ENCODE assay signal across 8 mouse cellular contexts in genomic region chr3:58414234-58414938, GRCm38 (mm10). TPM values are rescaled to one million over a fixed set of nuclear protein-coding genes. Genes with fewer than 3 reads are reported as not detected.
DNase-seq lines count a peak whose midpoint lies in the region; ATAC-seq and TF ChIP-seq lines count a peak whose summit lies in the region.

TSS of gene Tsc22d2 (plus strand) at chr3:58414715.

- TF ChIP-seq POLR2A in myocyte (IDR thresholded peaks at IDR 0.05; ENCODE audit: insufficient read length, low read depth) = peak; percentile 87

- no peaks in the 10 kb centered on the region for H3K27me3 ChIP-seq in heart, embryonic 12.5 days (replicated peaks)
- H3K27me3 ChIP-seq in kidney, postnatal 0 days (ENCODE audit: insufficient read depth, low read length) = no peaks in the 10 kb centered on the region
- no peaks in the 10 kb centered on the region for H3K27me3 ChIP-seq in liver, embryonic 11.5 days (replicated peaks; ENCODE audit: control insufficient read depth, insufficient read depth, low read length)
- no peaks in the 10 kb centered on the region for H3K27me3 ChIP-seq in myocyte (ENCODE audit: control insufficient read depth, insufficient read depth, insufficient read length)

- DNase-seq in kidney, postnatal 0 days (ENCODE audit: low spot score) = peak; percentile 93
- peak; percentile 96 for DNase-seq in liver, embryonic 11.5 days (ENCODE audit: low spot score)
- peak; percentile 98 to 99 for DNase-seq in spleen, postnatal 4 days (ENCODE audit: low spot score in 2 of 2)

- peaks cover 11% of the 10 kb centered on the region; the same call in 1 of the 2 replicates for H3K36me3 ChIP-seq in heart, embryonic 12.5 days
- H3K36me3 ChIP-seq in kidney, postnatal 0 days (ENCODE audit: insufficient read depth, low read length) = no peaks in the 10 kb centered on the region
- no peaks in the 10 kb centered on the region; the same call in 1 of the 2 replicates for H3K36me3 ChIP-seq in liver, embryonic 11.5 days (ENCODE audit: control insufficient read depth, insufficient read depth, low read length)
- H3K36me3 ChIP-seq in myocyte (ENCODE audit: control insufficient read depth, insufficient read depth) = no peaks in the 10 kb centered on the region

- peak within 1 kb of the TSS; percentile 99 for H3K9ac ChIP-seq in heart, embryonic 12.5 days
- H3K9ac ChIP-seq in kidney, postnatal 0 days (ENCODE audit: low read depth, low read length) = peak within 1 kb of the TSS; percentile 99
- peak within 1 kb of the TSS; percentile 94 for H3K9ac ChIP-seq in liver, embryonic 11.5 days (ENCODE audit: low read depth, low read length)

- no peaks in the 10 kb centered on the region for H3K4me1 ChIP-seq in brown adipose tissue, adult 24 weeks (ENCODE audit: control insufficient read depth, insufficient read depth, insufficient read length, low read length)
- H3K4me1 ChIP-seq in heart, embryonic 12.5 days (replicated peaks) = peaks cover 3% of the 10 kb centered on the region; the same call in 1 of the 2 replicates
- no peaks in the 10 kb centered on the region for H3K4me1 ChIP-seq in kidney, postnatal 0 days (replicated peaks; ENCODE audit: insufficient read depth, low read length)
- H3K4me1 ChIP-seq in liver, embryonic 11.5 days (replicated peaks; ENCODE audit: control insufficient read depth, insufficient read depth, low read length) = peaks cover 6% of the 10 kb centered on the region; the same call in 1 of the 2 replicates

- peak within 1 kb of the TSS; percentile 78 for H3K4me2 ChIP-seq in heart, embryonic 12.5 days
- peak within 1 kb of the TSS; percentile 88 for H3K4me2 ChIP-seq in kidney, postnatal 0 days (ENCODE audit: low read length)
- peak within 1 kb of the TSS; percentile 98 for H3K4me2 ChIP-seq in liver, embryonic 11.5 days
- peak within 1 kb of the TSS; percentile 66 for H3K4me2 ChIP-seq in myocyte (ENCODE audit: low read depth)

- under 1% methylated on average over 52 of the region's 52 CpGs for WGBS in heart, embryonic 12.5 days
- under 1% methylated on average over 52 of the region's 52 CpGs for WGBS in kidney, postnatal 0 days
- under 1% methylated on average over 52 of the region's 52 CpGs for WGBS in liver, embryonic 11.5 days

- peak within 1 kb of the TSS; percentile 99 for H3K4me3 ChIP-seq in brown adipose tissue, adult 24 weeks (ENCODE audit: insufficient read depth, low read depth, low read length)
- peak within 1 kb of the TSS; percentile 90 for H3K4me3 ChIP-seq in heart, embryonic 12.5 days
- H3K4me3 ChIP-seq in kidney, postnatal 0 days (replicated peaks; ENCODE audit: low read depth, low read length) = peak within 1 kb of the TSS; percentile 96
- peak within 1 kb of the TSS; percentile 98 for H3K4me3 ChIP-seq in liver, embryonic 11.5 days (ENCODE audit: low read depth, low read length)
- H3K4me3 ChIP-seq in myocyte = peak within 1 kb of the TSS; percentile 65

- H3K27ac ChIP-seq in brown adipose tissue, adult 24 weeks (replicated peaks; ENCODE audit: low read depth, low read length) = peak within 1 kb of the TSS; percentile 83
- peak within 1 kb of the TSS; percentile 100 for H3K27ac ChIP-seq in heart, embryonic 12.5 days (ENCODE audit: poor library complexity, severe bottlenecking)
- H3K27ac ChIP-seq in kidney, postnatal 0 days = peak within 1 kb of the TSS; percentile 100
- H3K27ac ChIP-seq in liver, embryonic 11.5 days (ENCODE audit: low read depth, low read length) = peak within 1 kb of the TSS; percentile 99

- peak within 1 kb of the TSS; percentile 81 for H3ac ChIP-seq in myocyte (ENCODE audit: control insufficient read depth, insufficient read length)

- ATAC-seq in CD4-positive, CD25-positive, alpha-beta regulatory T cell, adult 4 months = peak; percentile 61
- peak; percentile 59 for ATAC-seq in erythroid progenitor cell, adult 5-6 weeks (replicated peaks; ENCODE audit: low FRiP score, poor library complexity, severe bottlenecking)
- peak; percentile 80 for ATAC-seq in heart, embryonic 12.5 days (ENCODE audit: insufficient number of reproducible peaks, low FRiP score)
- peak; percentile 80 for ATAC-seq in kidney, postnatal 0 days (replicated peaks; ENCODE audit: low FRiP score, low read depth)
- ATAC-seq in liver, embryonic 11.5 days (replicated peaks; ENCODE audit: low FRiP score) = peak; percentile 61

- no peak for TF ChIP-seq CTCF in kidney, postnatal 0 days (IDR thresholded peaks at IDR 0.05; ENCODE audit: low read depth)

- H3K79me2 ChIP-seq in myocyte (ENCODE audit: control insufficient read depth, insufficient read depth) = peaks cover 38% of the 10 kb centered on the region

- no peaks in the 10 kb centered on the region for H3K9me3 ChIP-seq in heart, embryonic 12.5 days (replicated peaks)
- no peaks in the 10 kb centered on the region for H3K9me3 ChIP-seq in kidney, postnatal 0 days (replicated peaks; ENCODE audit: low read length)
- H3K9me3 ChIP-seq in liver, embryonic 11.5 days (ENCODE audit: control insufficient read depth, low read length) = no peaks in the 10 kb centered on the region

TF ChIP-seq in myocyte, 11 proteins besides CTCF, POLR2A, EP300 and RAD21:
- TF ChIP-seq REST (IDR thresholded peaks at IDR 0.05; ENCODE audit: insufficient read depth, insufficient read length) = no peak
- no peak for TF ChIP-seq CEBPB (IDR thresholded peaks at IDR 0.05; ENCODE audit: insufficient read depth, poor library complexity, severe bottlenecking)
- peak in 2 of 3 experiments; percentile 21 to 44 for TF ChIP-seq MYOG (IDR thresholded peaks at IDR 0.05; ENCODE audit: control insufficient read depth in 1 of 3, insufficient read depth in 1 of 3, insufficient read length in 2 of 3, low read depth in 2 of 3)
- peak; percentile 62 for TF ChIP-seq USF1 (IDR thresholded peaks at IDR 0.05; ENCODE audit: low read depth)
- peak in 2 of 3 experiments; percentile 5 to 40 for TF ChIP-seq MYOD1 (IDR thresholded peaks at IDR 0.05; ENCODE audit: control insufficient read depth in 1 of 3, insufficient read length in 2 of 3, low read depth in 2 of 3)
- no peak for TF ChIP-seq MAX (IDR thresholded peaks at IDR 0.05; ENCODE audit: low read depth)
- TF ChIP-seq POLR2AphosphoS2 (IDR thresholded peaks at IDR 0.05; ENCODE audit: insufficient read length, low read depth) = peak; percentile 88
- no peak for TF ChIP-seq TCF12 (IDR thresholded peaks at IDR 0.05; ENCODE audit: insufficient read depth, poor library complexity, severe bottlenecking)

RNA-seq across cellular contexts. Expression of gene Tsc22d2, which starts in this region (rescaled TPM):
- polyA plus RNA-seq in CD4-positive, CD25-positive, alpha-beta regulatory T cell, adult 4 months (2017; shearing (Covaris generic)) = 10 to 100 TPM in 1 of 2 experiments, 1 to 10 TPM in 1; 9.9 to 16.9 TPM
- 11.3 and 12.0 TPM in 2 replicates for polyA plus RNA-seq in brown adipose tissue, adult 24 weeks (2012; ENCODE audit: insufficient read depth, insufficient read length, missing spikeins)
- 11.9 and 16.8 TPM in 2 replicates for total RNA-seq in erythroid progenitor cell, adult 5-6 weeks (2015; ENCODE audit: low replicate concordance)
- 18.2 and 27.2 TPM in 2 replicates for total RNA-seq in erythroid progenitor cell, adult 5-6 weeks (2017; ENCODE audit: low replicate concordance)
- 26.9 and 28.1 TPM in 2 replicates for polyA plus RNA-seq in heart, embryonic 12.5 days (2016; fragmentation: Nextera tagmentation; extraction: Ambion mirVana)
- polyA plus RNA-seq in kidney, postnatal 0 days (2015; fragmentation: Nextera tagmentation; extraction: Ambion mirVana) = 14.5 and 17.1 TPM in 2 replicates
- polyA plus RNA-seq in liver, embryonic 11.5 days (2014; fragmentation: Nextera tagmentation; extraction: Ambion mirVana) = 10.6 and 10.7 TPM in 2 replicates
- polyA plus RNA-seq in myocyte (2012; fragmentation: generic; extraction: Trizol) = 14.2 TPM

Comparison
In these comparisons a context has a peak if more than half of its experiments do, and no peak if none do; other contexts are left out.
1. Peak in every context shown above with its lines: DNase-seq, ATAC-seq, H3K4me3 ChIP-seq and H3K27ac ChIP-seq.